Mouse (Mus musculus): ENCODE measurements around the gene Ppm1n.

DNA sequence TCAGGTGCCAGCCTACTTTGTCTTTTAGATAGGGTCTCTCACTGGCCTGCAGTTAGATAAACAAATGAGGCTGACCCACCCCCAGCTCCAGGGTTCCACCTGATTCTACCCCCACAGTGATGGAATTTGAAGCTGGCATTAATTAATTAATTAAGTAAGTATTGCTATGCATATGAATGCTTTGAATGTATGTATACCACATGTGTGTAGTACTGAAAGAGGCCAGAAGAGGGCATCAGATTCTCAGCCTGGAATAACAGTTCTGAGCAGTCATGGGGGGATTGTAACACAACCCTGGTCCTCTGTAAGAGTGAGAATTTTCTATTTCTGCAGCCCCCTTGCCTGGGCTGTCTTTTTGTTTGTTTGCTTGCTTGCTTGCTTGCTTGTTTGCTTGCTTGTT, 48.6 kb upstream of the Ppm1n start:
- TF ChIP-seq CTCF (IDR thresholded peaks at IDR 0.05) (peak; percentile 48), EP300 (IDR thresholded peaks at IDR 0.05) (no peak)
